Mouse (Mus musculus) intestine, embryonic 16.5 days (tissue): ENCODE measurements around the gene Ctsw. TPM values are rescaled to one million over a fixed set of nuclear protein-coding genes. Genes with fewer than 3 reads are reported as not detected.

Source experiments
- ATAC-seq: fragments of 200-750 bp; cut with Nextera tagmentation; 2 replicates; pipeline ENCODE4 v1.8.0; 2017; ENCODE audit warnings: moderate TSS enrichment, moderate library complexity
- H3K27ac ChIP-seq: fragments of 300-500 bp; sonication (generic); 2 replicates; pipeline ENCODE4 v1.5.1; 2014; ENCODE audit warnings: mild to moderate bottlenecking, low read length
- H3K27me3 ChIP-seq: fragments of 300-500 bp; sonication (generic); replicated peaks from 2 replicates; pipeline ENCODE4 v1.6.1; 2014; ENCODE audit warnings: low read length, control low read depth, mixed read lengths; ENCODE audit not compliant: control insufficient read depth, insufficient read depth
- H3K36me3 ChIP-seq: fragments of 300-500 bp; sonication (generic); 2 replicates; pipeline ENCODE4 v1.6.1; 2014; ENCODE audit warnings: low read length, control low read depth; ENCODE audit not compliant: control insufficient read depth, insufficient read depth
- H3K4me1 ChIP-seq: fragments of 300-500 bp; sonication (generic); 2 replicates; pipeline ENCODE4 v1.6.1; 2014; ENCODE audit warnings: low read length, control low read depth, mixed read lengths; ENCODE audit not compliant: control insufficient read depth, insufficient read depth
- H3K4me2 ChIP-seq: fragments of 300-500 bp; sonication (generic); 2 replicates; pipeline ENCODE4 v1.6.1; 2014; ENCODE audit warnings: low read depth, low read length, control low read depth
- H3K4me3 ChIP-seq: fragments of 300-500 bp; sonication (generic); 2 replicates; pipeline ENCODE4 v1.5.1; 2014; ENCODE audit warnings: mild to moderate bottlenecking, low read length
- H3K9ac ChIP-seq: fragments of 300-500 bp; sonication (generic); 2 replicates; pipeline ENCODE4 v1.6.1; 2014; ENCODE audit warnings: low read depth, low read length
- H3K9me3 ChIP-seq: fragments of 300-500 bp; sonication (generic); 2 replicates; pipeline ENCODE4 v1.6.1; 2016; ENCODE audit warnings: low read length, control low read depth; ENCODE audit not compliant: control insufficient read depth
- WGBS: fragments of 180-500 bp; shearing (Covaris S2); extraction: QIAGEN DNeasy Blood & Tissue Kit; methylation state at CpG from one replicate; pipeline ENCODE4 v1.1.7; 2014; 5-methylcytosine and 5-hydroxymethylcytosine counted together
- polyA plus RNA-seq: library from polyadenylated mRNA; unstranded; fragments of >200 nt; fragmentation: Nextera tagmentation; extraction: Ambion mirVana; gene quantifications from 2 replicates; pipeline ENCODE4 v1.2.1, GENCODE M21; 2015

The Ctsw gene
- polyA plus RNA-seq, 1 experiment from 2014 or later: 1.7 TPM

DNA sequence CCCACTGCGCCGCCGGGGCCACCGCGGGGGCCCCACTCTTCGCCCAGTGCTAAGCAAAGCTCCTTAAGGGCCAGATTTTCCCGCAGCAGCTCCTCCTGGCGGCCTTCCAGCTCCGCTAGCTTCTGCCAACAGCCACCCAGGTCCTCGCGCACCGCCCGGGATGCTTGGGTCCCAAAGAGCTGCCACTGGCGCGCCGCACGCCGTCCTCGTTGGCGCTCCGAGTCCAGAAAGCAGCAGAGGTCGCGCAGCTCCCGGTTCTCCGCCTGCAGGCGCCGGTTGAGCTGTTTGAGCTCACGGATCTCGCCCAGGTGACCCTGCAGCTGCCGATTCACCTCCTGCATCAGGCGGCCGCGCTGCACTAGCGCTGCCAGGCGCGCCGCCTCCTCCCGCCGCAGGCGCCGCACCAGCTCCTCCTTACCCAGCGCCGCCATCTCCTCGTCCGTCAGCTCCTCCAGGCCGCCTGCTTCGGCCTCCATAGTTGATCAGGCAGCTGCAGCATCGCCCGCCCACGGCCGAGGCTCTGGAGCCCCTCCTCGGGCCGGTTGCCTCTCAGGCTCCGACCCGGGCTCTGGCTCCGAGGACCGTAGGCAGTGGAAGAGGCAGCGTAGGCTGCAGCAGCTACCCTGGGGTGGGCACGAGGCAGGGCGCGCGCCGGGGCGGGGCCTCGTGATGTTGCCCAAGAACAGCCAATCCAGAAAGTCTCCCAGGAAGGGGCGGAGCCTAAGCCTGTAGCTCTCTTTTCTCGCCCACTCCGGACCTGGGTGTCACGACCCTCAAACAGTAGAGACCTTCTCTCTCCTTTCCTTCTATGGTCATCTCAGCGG, 11.2 kb downstream of the Ctsw start:
- Histone ChIP-seq H3K36me3 (peaks cover 3% of the 10 kb centered on the region; the same call in 1 of the 2 replicates), H3K4me3 (peak overlapping the region; percentile 65), H3K9me3 (no peaks in the 10 kb centered on the region), H3K27me3 (no peaks in the 10 kb centered on the region), H3K4me1 (peaks cover 30% of the 10 kb centered on the region), H3K27ac (peak overlapping the region; percentile 93), H3K9ac (peak overlapping the region; percentile 85), H3K4me2 (peak overlapping the region; percentile 98)
- ATAC-seq: peak; percentile 88
- under 1% methylated on average over 70 of the region's 70 CpGs for WGBS

DNA sequence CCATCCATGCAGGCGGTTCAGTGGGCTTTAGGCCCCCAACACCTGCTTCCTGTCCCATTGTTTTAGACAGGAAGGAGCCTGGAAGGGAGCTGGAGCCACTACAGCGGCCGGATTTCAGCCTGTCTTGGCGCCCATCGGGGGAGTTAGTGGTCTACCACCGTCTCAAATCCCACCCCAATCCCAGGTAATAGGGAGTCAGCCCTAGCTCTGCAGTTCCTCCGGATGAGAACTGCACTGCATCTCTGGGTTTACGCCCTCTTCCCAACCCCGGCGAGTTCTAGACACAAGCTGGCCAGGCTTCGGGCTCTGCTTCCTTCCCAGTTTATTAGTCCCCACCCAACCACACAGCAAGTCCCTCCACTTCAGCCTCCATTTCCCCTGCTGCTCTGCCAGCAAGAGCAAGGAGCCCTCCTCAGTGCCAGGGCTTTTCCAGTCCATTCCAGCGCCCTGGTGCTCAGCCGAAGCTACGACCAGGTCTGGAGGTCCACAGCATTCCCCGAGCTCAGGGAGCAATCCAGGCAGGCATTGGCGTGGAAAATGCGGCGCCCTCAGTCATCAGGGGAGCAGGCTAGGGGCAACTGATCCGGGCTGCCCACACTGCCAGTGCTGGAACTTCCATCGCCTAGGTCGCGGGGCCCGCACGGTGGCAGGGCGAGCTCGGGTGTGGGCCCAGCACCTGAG, 11.9 kb downstream of the Ctsw start:
- peak overlapping the region; percentile 85 for H3K9ac ChIP-seq
- H3K4me2 ChIP-seq: peak overlapping the region; percentile 98
- 3% methylated on average over 26 of the region's 26 CpGs for WGBS
- peak overlapping the region; percentile 93 for H3K27ac ChIP-seq
- H3K36me3 ChIP-seq: peaks cover under 1% of the 10 kb centered on the region; the same call in 1 of the 2 replicates
- no peaks in the 10 kb centered on the region for H3K9me3 ChIP-seq
- peak overlapping the region; percentile 65 for H3K4me3 ChIP-seq
- ATAC-seq: no peak
- H3K27me3 ChIP-seq: no peaks in the 10 kb centered on the region
- peaks cover 28% of the 10 kb centered on the region for H3K4me1 ChIP-seq

DNA sequence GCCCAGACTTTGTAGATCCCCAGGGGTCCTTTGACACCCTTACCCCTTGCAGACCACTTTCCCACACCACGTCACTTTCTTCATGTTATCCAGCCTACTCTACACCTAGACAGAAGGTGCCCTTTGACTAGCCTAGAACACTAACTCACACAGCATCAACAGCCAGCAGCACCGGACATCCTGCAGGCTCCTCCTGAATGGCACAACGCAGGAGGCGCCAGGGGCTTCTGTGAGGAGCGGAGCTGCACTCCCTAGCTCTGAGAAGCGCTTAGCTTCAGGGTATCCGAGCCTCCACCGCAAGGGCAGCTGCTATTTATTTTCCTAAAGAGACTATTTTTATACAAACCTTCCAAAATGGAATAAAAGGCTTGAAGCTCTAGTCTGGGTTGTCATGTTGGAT, 12.7 kb downstream of the Ctsw start:
- H3K27me3 ChIP-seq: no peaks in the 10 kb centered on the region; the same call in 1 of the 2 replicates
- H3K9ac ChIP-seq: peak overlapping the region; percentile 85; the same call in 1 of the 2 replicates
- no peaks in the 10 kb centered on the region for H3K9me3 ChIP-seq
- peak overlapping the region; percentile 65 for H3K4me3 ChIP-seq
- H3K4me1 ChIP-seq: peaks cover 23% of the 10 kb centered on the region
- H3K27ac ChIP-seq: no peak overlapping the region
- ATAC-seq: no peak
- H3K36me3 ChIP-seq: no peaks in the 10 kb centered on the region; the same call in 1 of the 2 replicates
- 65% methylated on average over 8 of the region's 8 CpGs for WGBS
- peak overlapping the region; percentile 98 for H3K4me2 ChIP-seq

DNA sequence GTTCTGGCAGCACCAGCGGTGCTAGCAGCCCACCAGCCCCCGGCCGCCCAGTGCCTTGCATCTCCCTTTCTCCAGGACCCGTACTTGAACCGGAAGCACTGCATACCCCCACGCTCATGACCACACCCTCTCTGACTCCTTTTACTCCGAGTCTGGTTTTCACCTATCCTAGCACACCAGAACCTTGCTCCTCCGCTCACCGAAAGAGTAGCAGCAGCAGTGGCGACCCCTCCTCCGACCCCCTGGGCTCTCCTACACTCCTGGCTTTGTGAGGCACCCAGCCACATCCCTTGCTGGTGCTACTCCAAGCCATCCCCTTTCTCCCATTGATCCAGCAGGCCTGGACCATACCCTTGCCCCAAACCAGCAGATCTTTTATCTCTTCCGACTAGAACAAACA, 13.3 kb downstream of the Ctsw start:
- WGBS: 82% methylated on average over 12 of the region's 12 CpGs
- no peak overlapping the region for H3K27ac ChIP-seq
- peak overlapping the region; percentile 65 for H3K4me3 ChIP-seq
- H3K27me3 ChIP-seq: peaks cover 5% of the 10 kb centered on the region
- H3K9me3 ChIP-seq: no peaks in the 10 kb centered on the region
- no peaks in the 10 kb centered on the region; the same call in 1 of the 2 replicates for H3K36me3 ChIP-seq
- peak overlapping the region; percentile 85; the same call in 1 of the 2 replicates for H3K9ac ChIP-seq
- H3K4me2 ChIP-seq: peak overlapping the region; percentile 98
- no peak for ATAC-seq
- peaks cover 22% of the 10 kb centered on the region for H3K4me1 ChIP-seq

DNA sequence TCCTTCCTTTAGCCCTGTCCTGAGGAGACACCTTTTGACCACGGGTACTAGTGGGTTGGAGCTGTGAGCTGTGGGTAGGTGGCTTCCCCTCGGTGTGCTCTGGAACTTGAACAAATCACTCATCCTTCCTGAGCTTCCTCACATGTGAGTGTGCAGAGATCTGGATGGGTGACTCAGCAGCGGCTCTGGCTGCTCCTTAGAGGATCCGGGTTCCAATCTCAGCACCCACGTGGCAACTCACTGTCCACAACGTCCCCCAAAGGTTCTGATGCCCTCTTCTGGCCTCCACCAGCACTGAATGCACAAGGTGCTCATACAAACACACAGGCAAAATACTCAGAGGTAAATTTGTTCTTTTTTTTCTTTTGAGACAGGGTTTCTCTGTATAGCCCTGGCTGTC, 16.5 kb downstream of the Ctsw start:
- 80% methylated on average over 6 of the region's 6 CpGs for WGBS
- no peak overlapping the region for H3K27ac ChIP-seq
- ATAC-seq: no peak

DNA sequence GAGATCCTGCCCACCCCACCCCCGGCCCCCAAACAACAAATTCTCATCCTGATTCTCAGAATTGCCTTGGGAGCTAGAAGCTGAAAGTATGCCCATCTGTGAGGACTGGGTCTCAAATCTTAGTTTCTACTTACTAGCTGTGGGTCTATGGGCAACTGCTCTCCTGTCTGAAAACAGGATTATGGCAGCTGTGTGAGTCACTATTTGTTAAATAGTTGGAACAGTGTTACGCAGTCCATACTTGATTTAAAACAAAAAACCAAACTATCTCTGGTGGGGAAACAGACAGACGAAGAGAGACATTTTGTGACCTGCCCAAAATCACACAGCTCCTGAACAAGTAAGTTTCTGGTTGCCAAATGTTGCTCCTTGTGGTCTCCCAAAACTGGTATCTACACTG, 18.6 kb downstream of the Ctsw start:
- no peak overlapping the region for H3K9ac ChIP-seq
- H3K4me1 ChIP-seq: peaks cover 10% of the 10 kb centered on the region
- no peaks in the 10 kb centered on the region; the same call in 1 of the 2 replicates for H3K36me3 ChIP-seq
- ATAC-seq: no peak
- H3K27ac ChIP-seq: no peak overlapping the region
- 76% methylated on average over 3 of the region's 3 CpGs for WGBS
- H3K9me3 ChIP-seq: no peaks in the 10 kb centered on the region
- H3K4me2 ChIP-seq: no peak overlapping the region
- no peak overlapping the region for H3K4me3 ChIP-seq
- H3K27me3 ChIP-seq: peaks cover 28% of the 10 kb centered on the region

More for the DNA sequence above, 16.5 kb downstream of the Ctsw start:
- no peak overlapping the region for H3K4me2 ChIP-seq
- H3K4me3 ChIP-seq: no peak overlapping the region
- peaks cover 28% of the 10 kb centered on the region for H3K27me3 ChIP-seq
- no peaks in the 10 kb centered on the region; the same call in 1 of the 2 replicates for H3K36me3 ChIP-seq
- no peak overlapping the region for H3K9ac ChIP-seq
- H3K9me3 ChIP-seq: no peaks in the 10 kb centered on the region
- H3K4me1 ChIP-seq: peaks cover 30% of the 10 kb centered on the region

DNA sequence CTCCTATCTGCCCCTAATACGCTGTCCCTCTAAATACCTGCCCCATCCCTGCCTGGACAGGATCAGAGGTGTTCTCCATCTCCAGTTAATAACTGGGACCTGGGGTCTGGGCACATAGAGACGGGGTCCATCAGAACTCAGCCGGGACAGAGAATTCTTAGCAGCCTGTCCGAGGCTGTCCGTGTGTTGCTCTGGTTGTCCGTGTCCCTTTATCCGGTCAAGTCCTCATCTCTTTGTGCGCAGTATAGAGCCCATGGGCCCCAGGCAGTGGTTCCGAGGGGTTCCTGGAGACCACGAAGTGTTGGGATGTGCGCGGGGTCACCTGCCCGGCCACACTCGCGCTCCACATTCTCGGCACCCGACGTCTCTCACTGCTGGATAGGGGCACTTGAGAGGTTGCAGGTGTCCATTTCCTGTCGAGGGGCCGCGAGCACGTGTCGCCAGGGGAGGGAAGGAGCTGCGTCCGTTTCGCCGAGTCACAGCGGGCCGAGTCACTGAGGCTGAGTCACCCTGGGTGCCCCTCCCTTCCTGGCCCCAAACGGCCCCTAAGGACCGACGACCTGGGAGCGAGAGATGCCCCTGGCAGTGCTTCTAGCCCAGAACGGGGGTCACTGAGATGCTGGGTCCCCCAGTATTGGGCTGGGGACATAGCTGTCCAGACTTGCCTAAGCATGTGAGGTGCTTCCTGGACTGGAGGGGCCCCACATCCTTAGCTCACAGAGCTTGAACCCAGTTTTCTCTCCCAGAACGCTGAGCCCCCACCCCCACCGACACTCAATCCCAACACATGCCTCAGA, 19.8 kb downstream of the Ctsw start:
- Histone ChIP-seq H3K27me3 (peaks cover 28% of the 10 kb centered on the region), H3K9me3 (no peaks in the 10 kb centered on the region), H3K27ac (no peak overlapping the region), H3K4me1 (peaks cover 10% of the 10 kb centered on the region; the same call in 1 of the 2 replicates), H3K4me3 (peak overlapping the region; percentile 62), H3K9ac (peak overlapping the region; percentile 57; the same call in 1 of the 2 replicates), H3K4me2 (peak overlapping the region; percentile 98), H3K36me3 (no peaks in the 10 kb centered on the region)
- ATAC-seq: peak; percentile 20; the same call in 1 of the 2 replicates
- WGBS: 6% methylated on average over 36 of the region's 36 CpGs

DNA sequence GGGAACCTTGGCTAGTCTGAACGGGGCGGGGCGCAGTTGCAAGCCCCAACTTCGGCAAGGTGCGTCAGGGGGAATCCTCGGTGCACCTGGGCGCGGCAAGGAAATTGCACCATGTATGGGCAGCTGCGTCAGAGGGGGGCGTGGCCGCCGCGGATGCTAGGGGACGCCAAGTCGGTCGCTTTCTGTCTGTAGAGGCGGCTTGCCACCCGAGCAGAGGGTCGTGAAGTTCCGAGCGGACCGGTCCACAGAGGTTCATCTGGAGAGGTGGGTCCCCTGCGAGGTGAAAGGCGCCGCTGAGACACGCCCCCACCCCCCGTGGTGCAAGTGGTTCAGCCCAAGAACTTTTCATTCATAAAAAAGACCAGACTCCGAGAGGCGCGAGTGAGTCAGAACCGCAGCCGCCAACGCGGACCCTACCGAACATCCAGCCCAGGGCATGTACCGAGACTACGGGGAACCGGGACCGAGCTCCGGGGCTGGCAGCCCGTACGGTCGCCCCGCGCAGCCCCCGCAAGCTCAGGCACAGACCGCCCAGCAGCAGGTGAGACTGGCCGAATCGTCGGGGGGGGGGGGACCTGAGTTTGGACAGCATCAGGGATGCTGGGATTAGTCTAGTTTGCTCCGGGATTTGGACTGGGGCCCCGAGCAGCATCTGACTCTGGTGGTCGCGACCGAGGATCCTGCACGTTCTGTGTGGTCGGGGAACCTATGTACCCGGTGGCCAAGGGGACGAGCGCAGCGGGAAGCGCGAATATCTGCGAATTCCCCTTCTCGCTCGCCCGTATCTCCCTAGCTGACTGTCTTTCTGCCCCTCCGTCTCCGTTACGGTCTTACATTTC, 20.6 kb downstream of the Ctsw start, which contains the start of gene Fosl1:
TSS of gene Fosl1 (plus strand) at position 33 of the 839 bp plus-strand sequence.
- peak within 1 kb of the TSS; percentile 98 for H3K4me2 ChIP-seq
- WGBS: under 1% methylated on average over 70 of the region's 70 CpGs
- H3K27ac ChIP-seq: no peak within 1 kb of the TSS
- no peaks in the 10 kb centered on the region for H3K9me3 ChIP-seq
- no peaks in the 10 kb centered on the region for H3K36me3 ChIP-seq
- peaks cover 28% of the 10 kb centered on the region for H3K27me3 ChIP-seq
- peaks cover 10% of the 10 kb centered on the region; the same call in 1 of the 2 replicates for H3K4me1 ChIP-seq
- ATAC-seq: peak; percentile 78
- H3K9ac ChIP-seq: peak within 1 kb of the TSS; percentile 57
- peak within 1 kb of the TSS; percentile 62 for H3K4me3 ChIP-seq
